Mouse (Mus musculus) CD4-positive, CD25-positive, alpha-beta regulatory T cell, adult 2 months (primary cell): ENCODE measurements at regions not wholly inside any gene's neighbourhood (a gene's known extent, or its start where the extent isn't known, plus 50 kb on each side); places are given as distances from the start of the nearest gene placed in this dataset.
"Not testable (repeated sequence)": the region's sequence is repeated elsewhere in the genome, so short reads cannot be mapped to it uniquely, and the experiment has no call there.

Experiments
- DNase-seq: peaks from one replicate; pipeline ENCODE4 v3.0.0-alpha.2; 2012; ENCODE audit warnings: low read depth, low spot score

DNA sequence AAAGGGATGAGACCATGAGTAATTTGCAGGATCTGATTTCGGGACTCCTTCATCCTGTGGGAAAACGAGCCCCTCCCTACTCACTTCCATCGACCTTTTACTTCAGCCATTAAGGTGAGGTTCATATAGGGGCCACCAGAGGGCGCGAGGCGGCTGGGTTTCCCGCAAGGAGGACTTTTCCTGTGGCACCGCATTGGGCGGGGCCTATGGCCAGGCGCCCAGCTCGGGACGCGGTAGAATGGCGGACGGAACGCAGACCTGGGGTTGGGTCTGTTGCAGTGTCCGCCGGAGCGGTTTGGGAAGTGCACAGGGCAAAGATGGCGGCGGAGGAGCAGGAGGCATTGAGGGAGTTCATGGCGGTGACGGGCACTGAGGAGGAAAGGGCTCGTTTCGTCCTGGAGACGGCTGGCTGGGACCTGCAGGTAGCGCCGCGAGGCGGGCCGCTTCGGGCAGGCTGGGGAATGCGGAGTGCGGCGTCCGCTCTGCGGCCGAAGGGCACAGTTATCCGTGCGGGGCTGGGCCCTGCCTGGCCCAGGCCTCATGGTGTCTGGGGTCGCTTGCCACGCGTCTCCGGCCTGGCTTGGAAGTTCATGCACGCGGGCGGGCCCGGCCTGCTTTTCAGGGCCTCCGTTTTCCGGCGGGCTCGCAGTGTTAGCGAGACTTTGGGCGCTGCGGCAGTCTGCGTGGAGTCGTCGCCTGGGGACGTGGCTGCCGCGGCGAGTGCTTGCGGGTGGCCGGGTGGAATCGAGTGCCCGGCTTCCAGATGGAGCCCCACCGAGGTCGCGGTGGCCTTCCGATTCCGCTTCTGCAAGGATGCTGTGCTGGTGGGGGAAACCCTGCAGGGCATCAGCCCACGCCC, 219.1 kb downstream of the Gm31371 start:
- peak; percentile 96 for DNase-seq

DNA sequence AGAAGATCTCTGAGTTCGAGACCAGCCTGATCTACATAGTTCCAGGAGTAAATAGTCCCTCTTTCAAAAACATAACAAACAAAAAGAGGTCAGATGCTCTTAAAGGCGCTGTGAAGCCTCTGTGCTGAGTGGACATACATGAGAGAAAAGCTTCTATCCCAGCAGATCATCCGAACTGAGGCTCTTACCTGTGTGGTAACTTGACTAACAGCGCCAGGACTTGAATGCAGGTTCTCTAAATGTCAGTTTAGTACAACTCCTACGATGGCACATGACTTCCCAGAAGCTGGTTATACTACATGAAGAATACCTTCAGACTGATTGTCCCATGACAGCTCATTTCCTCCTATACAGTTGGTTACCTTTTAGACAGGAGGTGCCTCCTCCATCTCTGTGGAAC, 220.4 kb downstream of the Gm31371 start:
- DNase-seq: not testable (repeated sequence)

- not testable (repeated sequence) for DNase-seq
Observed at GRCm38 (mm10) chr8:20135626-20136025, 227.4 kb downstream of the Gm15319 start.

- not testable (repeated sequence) for DNase-seq
Observed at GRCm38 (mm10) chr8:20145436-20145835, 217.6 kb downstream of the Gm15319 start.

- not testable (repeated sequence) for DNase-seq
Observed at GRCm38 (mm10) chr8:20151317-20152047, 211.5 kb downstream of the Gm15319 start.

DNA sequence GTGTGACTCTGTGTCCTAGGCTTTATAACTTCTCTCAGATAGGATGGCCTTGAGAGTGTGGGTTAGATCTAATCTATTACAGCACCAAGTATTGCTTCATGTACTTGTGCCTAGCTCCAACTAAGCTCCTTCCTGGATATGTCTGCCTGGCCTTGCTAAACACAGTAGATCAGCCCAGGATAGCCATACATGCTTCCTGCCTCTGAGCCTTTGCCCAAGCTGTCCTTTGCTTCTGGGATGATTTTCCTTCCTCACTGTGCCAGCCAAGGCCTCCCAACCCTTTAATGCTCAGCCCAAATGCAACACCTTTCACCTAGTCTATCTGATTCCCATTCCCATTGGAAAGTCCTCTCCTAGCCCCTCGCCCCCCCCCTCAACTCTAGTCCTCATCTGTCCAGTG, 208.9 kb downstream of the Gm15319 start:
- DNase-seq: not testable (repeated sequence)
